Comparison of ENCODE assay signal across 13 mouse cellular contexts in the genomic region with DNA sequence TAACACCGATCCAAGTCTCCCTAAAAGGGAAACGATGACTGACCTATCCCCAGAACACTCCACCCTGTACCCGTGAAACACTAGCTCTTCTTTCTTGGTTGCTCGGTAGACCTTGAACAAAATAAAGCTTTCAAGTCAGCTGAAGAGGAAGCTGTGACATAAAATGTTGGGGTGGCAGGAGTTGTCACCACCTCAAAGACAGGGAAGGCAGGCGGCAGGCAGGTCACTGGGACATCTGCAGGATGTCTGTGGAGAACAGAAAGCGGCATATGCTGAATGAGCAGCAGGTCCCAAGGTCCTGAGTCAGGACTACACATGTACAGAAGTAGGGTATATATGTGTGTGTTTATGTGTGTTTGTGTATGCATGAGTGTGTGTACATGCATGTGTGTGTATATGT.
DNase-seq lines count a peak whose midpoint lies in the region; ATAC-seq and TF ChIP-seq lines count a peak whose summit lies in the region.
"Had no signal": no experiment of that assay in that cellular context is flagged by ENCODE, and none has a peak within 500 bp of the region (broad histone marks: within the 10 kb centered on the region; RNA-seq: fewer than 3 reads in every experiment).

No protein-coding gene starts in this region.

- no peaks in the 10 kb centered on the region for H3K9me3 ChIP-seq in heart, embryonic 15.5 days (replicated peaks)
- no peaks in the 10 kb centered on the region for H3K9me3 ChIP-seq in forebrain, embryonic 13.5 days (replicated peaks)
- H3K9me3 ChIP-seq: hindbrain, embryonic 15.5 days had no signal

- H3K27ac ChIP-seq in heart, embryonic 15.5 days = peak overlapping the region; percentile 59
- H3K27ac ChIP-seq in embryonic fibroblast, embryonic 13.5 days (ENCODE audit: insufficient read depth, low read length) = peak overlapping the region; percentile 61; the same call in 1 of the 2 replicates
- no peak overlapping the region for H3K27ac ChIP-seq in forebrain, embryonic 13.5 days
- H3K27ac ChIP-seq: hindbrain, embryonic 15.5 days had no signal

- DNase-seq in heart, adult 9 months (ENCODE audit: low spot score in 2 of 2) = no peak
- peak; percentile 50 for DNase-seq in CD4-positive, CD25-positive, alpha-beta regulatory T cell, adult 2 months (ENCODE audit: low read depth, low spot score)
- peak; percentile 62 to 71 for DNase-seq in thymus, postnatal 10 days (ENCODE audit: low spot score in 2 of 2)
- DNase-seq in testis, postnatal 10 days (ENCODE audit: low spot score) = no peak
- DNase-seq: cerebellum, adult 8-10 months; gastrocnemius, postnatal 14 days; kidney, adult 11 months had no signal

- H3K36me3 ChIP-seq in heart, embryonic 15.5 days = no peaks in the 10 kb centered on the region
- H3K36me3 ChIP-seq in forebrain, embryonic 13.5 days (ENCODE audit: poor library complexity, severe bottlenecking) = no peaks in the 10 kb centered on the region
- H3K36me3 ChIP-seq: hindbrain, embryonic 15.5 days had no signal

- peaks cover 69% of the 10 kb centered on the region for H3K4me1 ChIP-seq in heart, embryonic 15.5 days (replicated peaks)
- H3K4me1 ChIP-seq in embryonic fibroblast, embryonic 13.5 days (ENCODE audit: control insufficient read depth, insufficient read depth, low read length) = peaks cover 32% of the 10 kb centered on the region
- H3K4me1 ChIP-seq in forebrain, embryonic 13.5 days = peaks cover 33% of the 10 kb centered on the region

- no peak overlapping the region for H3K4me2 ChIP-seq in heart, embryonic 15.5 days
- no peak overlapping the region for H3K4me2 ChIP-seq in forebrain, embryonic 13.5 days
- H3K4me2 ChIP-seq: hindbrain, embryonic 15.5 days had no signal

- TF ChIP-seq CTCF in embryonic fibroblast, embryonic 13.5 days (IDR thresholded peaks at IDR 0.05; ENCODE audit: borderline replicate concordance, insufficient read depth, low read length) = no peak

- no peak overlapping the region for H3K4me3 ChIP-seq in heart, embryonic 15.5 days
- no peak overlapping the region for H3K4me3 ChIP-seq in embryonic fibroblast, embryonic 13.5 days (ENCODE audit: insufficient read depth, low read length)
- no peak overlapping the region for H3K4me3 ChIP-seq in forebrain, embryonic 13.5 days
- H3K4me3 ChIP-seq: erythroblast, embryonic 14.5 days; hindbrain, embryonic 15.5 days had no signal

- TF ChIP-seq POLR2A in embryonic fibroblast, embryonic 13.5 days (IDR thresholded peaks at IDR 0.05; ENCODE audit: low read depth, low read length) = no peak

- H3K27me3 ChIP-seq in heart, embryonic 15.5 days = no peaks in the 10 kb centered on the region
- H3K27me3 ChIP-seq in forebrain, embryonic 13.5 days = no peaks in the 10 kb centered on the region
- H3K27me3 ChIP-seq: CH12.LX; hindbrain, embryonic 15.5 days had no signal

- no peak overlapping the region for H3K9ac ChIP-seq in heart, embryonic 15.5 days
- no peak overlapping the region for H3K9ac ChIP-seq in forebrain, embryonic 13.5 days
- H3K9ac ChIP-seq: hindbrain, embryonic 15.5 days had no signal

- ATAC-seq in heart, embryonic 15.5 days (replicated peaks; ENCODE audit: insufficient number of reproducible peaks, insufficient read depth, low FRiP score, low read depth) = no peak
- ATAC-seq in forebrain, embryonic 13.5 days = no peak

- 39% methylated on average over 6 of the region's 6 CpGs for WGBS in heart, embryonic 15.5 days
- 77% methylated on average over 6 of the region's 6 CpGs for WGBS in forebrain, embryonic 13.5 days

Comparison
In these comparisons a context has a peak if more than half of its experiments do, and no peak if none do; other contexts are left out.
1. DNase-seq: peak in CD4-positive, CD25-positive, alpha-beta regulatory T cell, adult 2 months (single experiment) and thymus, postnatal 10 days (2 of 2); none in heart, adult 9 months (0 of 2) and testis, postnatal 10 days (single experiment).